Mouse (Mus musculus) liver (tissue): Measurements from ENCODE around the gene Nol7.

Source experiments
- DNase-seq: peaks from one replicate; pipeline ENCODE4 v3.0.0-alpha.2; 2020; ENCODE audit warnings: mixed read lengths

The Nol7 gene

DNA sequence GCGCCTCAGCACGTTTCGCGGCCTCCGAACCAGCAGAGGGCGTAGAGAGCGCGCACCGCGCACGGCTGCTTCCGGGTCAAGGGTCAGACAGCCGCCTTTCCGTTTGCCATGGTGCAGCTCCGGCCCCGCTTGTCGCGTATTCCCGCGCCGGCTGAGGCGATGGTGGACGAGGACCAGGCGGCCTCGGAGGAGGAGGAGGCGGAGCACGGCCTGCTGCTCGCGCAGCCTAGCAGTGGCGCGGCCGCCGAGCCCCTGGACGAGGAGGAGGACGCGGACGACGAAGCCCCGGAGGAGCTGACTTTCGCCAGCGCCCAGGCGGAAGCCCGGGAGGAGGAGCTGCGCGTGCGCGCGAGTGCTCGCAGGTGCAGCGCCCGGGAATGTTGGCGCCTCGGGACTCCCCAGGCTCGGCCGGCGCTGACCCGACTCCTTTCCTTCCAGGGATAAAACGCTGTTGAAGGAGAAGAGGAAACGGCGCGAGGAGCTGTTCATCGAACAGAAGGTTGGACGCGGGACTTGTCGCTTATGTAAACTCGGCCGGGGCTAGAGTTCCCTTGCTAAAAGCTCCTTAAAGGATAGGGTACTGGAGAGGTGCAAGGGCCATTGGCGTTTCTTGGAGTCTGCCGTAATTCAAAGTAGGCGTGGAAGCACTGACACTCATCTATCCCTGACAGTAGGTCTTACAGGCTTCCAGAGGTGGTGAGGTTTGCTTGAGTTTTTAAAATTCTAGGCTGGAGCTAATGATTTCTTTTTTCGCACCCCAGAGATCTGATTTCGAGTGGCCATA is at the start of gene Nol7:
Nol7 (plus strand) TSS at position 94 of the 784 bp plus-strand sequence.
- DNase-seq: peak; percentile 94

DNA sequence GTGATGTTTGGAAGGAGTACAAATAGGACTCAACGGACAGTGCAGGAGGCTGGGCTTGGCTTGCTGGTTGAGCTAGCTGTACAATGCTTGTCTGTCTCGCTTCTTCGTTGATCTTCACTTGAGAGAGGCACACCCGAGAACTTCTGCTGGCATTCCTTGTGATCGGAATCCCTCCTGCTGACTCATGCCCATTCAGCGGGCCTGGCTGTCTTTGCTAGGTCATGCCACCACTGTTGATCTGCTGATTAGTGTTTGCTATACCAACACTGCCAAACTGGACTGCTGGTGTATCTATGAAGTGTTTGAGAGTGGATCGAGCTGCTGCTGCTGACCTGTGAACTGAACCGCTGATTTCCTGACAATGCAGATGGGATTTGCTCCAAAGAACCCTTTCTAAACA is 48.8 kb upstream of the Nol7 start:
- peak; percentile 11 for DNase-seq

DNA sequence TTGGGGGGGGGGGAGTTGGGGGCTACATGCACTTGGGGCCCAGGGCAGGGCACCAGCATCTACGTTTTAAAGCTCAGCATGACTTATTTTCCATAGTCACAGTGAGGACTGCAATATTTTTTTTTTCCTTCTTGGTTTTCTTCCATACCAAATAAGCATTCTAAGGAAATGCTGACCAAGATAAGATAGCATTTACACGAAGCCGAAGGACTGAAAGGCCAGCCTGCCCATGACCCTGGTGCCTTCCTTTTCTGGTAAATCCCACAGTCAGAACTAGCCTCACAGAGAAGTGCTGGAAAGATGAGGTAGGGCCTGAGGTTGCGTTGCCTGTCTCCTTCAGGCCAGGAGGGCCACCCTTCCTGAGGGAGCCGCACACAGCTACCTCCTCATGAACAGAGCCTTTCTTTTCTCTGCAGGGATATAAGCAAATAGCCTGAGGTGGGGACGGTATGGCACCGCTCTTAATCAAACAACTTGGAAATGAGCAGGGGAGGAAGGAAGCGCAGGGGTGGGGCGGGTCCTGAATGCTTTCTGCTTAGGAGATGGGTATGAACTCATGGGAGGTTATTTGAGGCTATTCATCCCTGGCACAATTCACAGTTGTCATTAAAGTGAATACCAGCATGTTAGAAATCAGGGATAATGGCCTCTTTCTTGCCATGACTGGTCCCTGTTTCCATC is 47.6 kb upstream of the Nol7 start:
- DNase-seq: no peak

DNA sequence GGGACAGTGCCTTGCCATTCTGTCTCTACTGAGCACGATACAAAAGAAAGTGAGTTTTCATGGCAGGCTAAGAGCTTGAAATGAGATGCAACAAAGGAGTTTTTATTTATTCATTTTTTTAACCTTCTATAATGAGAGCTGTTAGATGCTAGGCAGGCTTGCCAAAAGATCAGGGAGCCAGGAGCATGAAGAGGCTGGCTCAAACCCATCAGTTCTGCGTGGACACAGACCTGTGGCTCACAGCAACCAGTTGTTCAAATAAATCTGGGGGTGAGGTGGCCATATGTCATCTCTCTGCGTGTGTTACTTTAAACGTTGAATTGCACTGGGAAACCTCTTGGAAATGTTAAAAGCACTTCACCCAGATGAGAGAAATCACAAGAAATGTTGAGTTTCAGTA is 44.8 kb upstream of the Nol7 start:
- no peak for DNase-seq

DNA sequence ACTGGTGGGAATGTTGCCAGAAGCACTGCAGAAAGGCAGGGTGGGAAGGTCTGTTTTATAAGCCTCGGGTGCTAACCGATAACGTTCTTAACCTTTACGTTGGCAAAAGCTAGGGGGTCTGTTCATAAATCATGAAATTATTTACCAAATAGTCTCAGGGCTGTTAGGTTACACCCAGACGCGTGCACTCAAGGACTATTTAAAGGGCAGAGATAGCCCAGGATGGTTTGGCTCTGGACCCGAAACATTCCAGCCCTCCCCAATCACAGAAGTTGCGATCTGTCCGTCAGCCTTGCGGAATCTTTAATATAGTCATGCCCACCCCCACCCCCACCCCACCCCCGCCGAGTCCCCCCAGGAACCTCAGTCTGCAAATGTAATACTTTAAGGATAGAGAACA is 43.8 kb upstream of the Nol7 start:
- no peak for DNase-seq

DNA sequence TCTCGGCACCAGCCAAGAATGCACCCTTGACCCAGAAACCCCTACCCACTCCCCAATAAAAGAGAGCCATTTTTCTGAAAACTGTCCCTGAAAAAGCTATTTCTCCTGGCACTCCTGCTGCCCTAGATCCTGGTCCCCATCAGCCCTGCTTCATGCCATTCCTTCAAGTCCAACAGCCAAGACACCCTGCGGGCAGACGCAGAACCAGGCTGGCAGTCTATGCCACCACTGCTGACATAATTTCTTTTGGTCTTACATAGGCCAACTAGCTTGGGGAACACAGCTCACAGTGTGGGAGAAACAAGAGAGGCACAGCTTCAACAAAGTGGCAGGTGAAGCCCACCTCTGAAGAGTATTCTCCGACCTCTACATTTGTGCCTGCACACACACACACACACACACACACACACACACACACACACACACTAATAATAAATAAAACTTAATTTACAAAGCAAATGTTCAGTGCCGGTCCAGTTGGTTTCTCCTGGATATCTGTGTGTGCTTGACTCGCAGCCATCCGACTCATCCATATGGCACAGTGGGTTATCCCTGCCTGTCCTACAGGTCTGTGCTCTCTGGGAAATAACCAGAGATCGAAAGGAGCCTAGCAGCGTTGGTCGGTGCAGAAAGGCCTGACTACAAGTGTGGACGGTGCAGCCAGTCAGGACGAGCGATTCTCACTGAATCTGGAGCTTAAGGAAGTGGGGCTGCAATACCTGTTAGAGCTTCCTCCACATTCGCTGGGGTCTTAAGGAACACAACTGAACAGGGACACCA is 41.7 kb upstream of the Nol7 start:
- no peak for DNase-seq

DNA sequence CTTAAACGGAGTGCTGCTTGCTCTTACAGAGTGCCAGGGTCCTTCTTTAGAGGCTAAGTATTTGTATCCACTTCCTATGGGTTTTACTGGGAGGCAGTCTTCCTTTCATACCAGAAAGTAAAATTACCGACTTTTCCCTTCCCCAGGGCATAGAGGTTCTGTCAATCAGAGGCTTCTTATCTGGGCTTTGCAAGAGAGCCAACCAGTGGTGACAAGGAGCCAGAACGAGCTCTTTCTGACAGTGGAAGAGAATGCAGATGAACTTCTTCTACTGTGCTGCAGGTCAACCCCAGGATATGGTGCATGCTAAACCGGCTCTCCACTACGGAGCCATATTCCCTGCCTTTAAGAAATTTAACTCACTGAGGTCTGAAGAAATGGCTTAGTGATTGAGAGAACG is 37.7 kb upstream of the Nol7 start:
- DNase-seq: no peak

DNA sequence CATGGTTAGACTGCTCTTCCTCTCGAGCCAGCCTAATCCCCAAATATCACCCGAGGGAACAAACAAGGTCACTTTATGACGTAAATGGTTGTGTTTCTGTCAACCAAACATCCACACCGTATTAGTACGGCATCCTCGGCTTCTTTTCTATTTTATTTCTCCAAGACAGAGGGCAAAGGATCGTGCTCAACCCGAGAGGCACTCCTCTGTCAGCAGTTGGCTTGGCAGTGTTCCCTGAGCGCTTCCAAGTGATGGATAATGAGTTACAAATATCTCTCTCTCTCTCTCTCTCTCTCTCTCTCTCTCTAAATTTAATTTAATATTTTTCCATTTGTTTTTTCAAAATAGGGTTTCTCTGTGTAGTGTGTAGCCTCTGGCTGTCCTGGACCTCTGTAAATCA is 35.8 kb upstream of the Nol7 start:
- no peak for DNase-seq

DNA sequence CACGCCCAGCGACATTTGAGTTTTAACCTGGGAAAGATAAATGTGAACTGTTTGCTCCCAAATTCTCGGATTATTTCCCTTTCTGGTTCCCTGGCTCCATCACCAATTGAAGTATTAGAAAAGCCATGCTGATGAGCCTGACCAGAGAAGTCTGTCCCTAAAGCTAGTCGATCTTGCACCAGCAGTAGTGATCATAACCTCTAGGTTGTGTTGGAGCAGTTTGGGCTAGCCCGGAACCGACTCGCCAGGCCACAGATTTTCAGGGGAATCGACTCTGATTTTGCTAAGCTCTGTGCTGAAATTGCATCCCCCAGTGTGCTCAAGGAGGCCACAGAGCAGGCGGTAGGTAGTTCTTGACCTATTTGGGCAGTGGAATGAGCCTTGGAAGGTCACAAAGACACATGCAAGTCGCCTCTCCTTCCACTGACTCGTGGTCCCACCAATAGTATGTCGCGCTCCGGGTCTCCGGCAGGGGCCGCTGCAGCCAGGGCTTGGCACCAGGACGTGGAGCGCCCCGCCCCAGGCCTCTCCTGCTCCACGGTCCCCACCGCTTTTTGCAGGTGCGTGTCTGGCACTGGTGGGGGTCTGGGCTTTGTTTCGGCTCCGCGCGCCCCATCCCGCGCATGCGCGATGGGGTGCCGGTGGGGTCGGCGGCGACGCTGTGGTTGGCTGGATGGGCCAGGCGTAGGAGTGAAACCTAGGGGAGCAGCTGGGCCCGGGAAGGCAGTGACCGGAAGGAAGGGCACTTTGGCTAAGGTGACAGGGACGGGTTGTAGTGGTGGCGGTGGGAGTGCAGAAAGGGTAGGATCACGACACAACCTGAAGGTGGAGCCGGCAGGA is 33.0 kb upstream of the Nol7 start, which contains the start of gene Sirt5:
Sirt5 (plus strand) TSS at position 512 of the 840 bp plus-strand sequence.
- DNase-seq: peak; percentile 86

DNA sequence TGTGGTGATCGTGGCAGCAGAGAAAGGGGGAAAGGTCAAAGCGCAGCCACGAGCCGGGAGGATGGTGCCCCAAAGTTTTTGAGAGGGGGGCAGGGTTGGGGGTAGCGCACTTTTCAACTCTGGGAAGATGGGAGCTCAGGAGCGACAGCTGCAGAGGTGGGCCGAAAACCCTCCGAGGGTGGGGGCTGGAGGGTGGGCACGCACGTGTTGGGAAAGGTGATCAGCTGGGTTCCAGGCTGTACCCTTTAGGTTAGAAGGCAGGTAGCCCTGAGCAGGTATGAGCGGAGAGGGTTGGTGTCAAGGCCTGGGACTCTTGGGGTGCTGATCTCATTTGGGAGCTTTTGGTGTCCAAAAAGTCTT is 32.4 kb upstream of the Nol7 start:
- no peak for DNase-seq

DNA sequence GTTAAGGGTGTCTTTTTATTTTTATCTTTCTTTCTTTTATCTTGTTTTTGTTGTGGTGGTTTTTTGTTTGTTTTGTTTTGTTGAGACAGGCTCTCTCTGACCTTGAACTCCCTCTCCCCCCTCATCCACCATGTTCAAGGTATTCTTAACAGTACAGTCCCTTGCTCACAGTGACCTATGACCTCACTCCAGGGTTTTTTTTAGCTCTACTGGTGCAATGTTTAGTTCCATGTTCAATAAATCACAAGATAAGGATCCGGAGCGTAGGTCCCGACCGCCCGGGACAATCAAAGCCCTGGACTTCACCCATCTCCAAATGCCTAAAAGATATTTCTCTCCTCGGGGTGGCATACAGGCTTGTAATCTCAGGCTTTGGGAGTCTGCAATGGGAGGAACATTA is 28.1 kb upstream of the Nol7 start:
- DNase-seq: no peak

DNA sequence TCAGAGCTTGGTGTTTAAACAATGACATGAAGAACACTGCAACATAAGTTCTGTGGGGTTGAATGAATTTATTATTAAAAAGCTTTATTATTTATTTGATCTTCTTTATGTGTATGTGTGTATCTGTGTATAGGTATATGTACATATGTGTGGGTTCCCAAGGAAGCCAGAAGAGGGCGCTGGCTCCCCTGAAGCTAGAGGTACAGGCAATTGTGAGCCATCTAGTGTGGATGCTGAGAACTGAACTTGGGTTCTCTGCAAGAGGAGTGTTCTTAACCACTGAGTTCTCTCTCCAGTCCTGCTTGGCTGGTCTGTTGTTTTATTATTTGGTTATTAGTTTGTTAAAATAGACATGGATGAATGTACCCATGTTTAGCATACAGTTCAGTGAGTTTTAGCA is 25.3 kb upstream of the Nol7 start:
- no peak for DNase-seq

DNA sequence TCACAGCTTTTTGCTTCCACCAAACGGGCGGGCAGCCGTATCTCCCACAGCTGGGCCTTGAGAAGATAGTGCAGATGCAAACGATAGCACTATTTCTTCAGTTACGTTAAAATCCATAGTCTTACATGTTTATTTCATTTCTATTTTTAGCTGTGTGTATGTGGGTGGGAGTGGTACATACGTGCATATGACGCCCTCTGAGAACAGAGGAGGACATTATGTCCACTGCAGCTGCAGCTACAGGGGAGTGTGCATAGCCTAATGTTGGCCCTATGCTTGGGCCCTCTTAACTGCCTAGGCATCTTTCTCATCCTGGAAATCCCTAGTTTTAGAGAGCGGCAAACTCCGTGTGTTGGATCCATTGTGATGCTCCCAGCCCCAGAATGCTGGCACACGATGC is 24.0 kb upstream of the Nol7 start:
- no peak for DNase-seq

DNA sequence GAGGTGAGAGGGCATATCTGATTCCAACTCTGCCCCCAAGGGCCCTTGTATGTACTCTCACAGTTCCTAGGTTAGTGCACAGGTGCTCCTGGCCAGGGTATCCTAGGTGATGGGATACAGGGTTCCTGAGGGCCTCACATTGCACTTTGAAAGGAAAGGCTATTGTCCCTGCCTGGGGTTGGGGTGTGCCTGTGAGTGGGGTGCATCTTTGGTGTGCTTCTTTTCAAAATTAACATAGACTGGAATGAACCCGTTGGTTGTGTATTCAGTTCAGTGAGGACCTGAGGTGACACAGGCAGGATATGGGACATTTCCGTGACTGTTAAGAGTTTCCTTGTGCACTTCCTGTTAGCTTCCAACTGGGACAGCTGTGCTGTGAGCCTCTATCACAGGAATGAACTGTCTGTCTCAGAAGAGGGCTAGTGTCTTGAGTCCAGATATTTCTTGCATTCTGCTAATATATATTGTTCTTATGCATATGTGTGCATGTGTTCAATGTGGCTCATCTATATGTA is 23.2 kb upstream of the Nol7 start:
- no peak for DNase-seq

DNA sequence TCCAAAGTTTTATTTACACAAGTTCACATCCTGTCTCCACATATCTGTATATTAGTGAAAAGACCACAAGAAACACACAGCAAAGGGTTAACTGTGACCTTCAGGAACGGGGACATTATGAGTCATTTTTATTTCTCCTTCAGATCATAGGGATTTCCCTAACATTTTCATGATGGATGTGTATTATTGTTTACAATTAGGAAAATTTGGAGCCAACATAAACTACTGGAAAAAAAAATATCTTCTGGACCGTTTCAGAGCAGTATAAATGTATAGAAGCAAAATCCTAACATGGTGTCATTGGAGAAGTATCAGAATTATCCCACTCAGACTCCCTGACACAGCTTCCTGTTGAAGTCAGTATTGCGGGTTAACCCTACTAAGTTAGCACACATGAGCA is 18.2 kb upstream of the Nol7 start:
- no peak for DNase-seq

DNA sequence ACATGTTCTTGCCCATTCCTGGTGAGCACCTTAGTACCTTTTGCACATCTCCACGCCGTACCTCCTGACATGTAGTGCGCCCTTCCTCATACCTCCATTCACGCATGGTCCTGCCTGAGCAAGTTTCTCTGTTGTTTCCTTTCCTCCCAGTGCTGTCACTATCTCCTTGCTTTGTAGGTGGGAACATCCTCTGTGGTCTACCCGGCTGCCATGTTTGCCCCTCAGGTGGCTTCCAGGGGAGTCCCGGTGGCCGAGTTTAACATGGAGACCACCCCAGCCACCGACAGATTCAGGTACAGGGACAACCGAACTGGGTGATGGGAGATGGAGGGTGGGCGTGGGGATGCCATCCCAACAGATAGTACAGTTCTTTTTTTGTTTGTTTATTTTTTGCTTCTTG is 12.9 kb upstream of the Nol7 start:
- DNase-seq: no peak

DNA sequence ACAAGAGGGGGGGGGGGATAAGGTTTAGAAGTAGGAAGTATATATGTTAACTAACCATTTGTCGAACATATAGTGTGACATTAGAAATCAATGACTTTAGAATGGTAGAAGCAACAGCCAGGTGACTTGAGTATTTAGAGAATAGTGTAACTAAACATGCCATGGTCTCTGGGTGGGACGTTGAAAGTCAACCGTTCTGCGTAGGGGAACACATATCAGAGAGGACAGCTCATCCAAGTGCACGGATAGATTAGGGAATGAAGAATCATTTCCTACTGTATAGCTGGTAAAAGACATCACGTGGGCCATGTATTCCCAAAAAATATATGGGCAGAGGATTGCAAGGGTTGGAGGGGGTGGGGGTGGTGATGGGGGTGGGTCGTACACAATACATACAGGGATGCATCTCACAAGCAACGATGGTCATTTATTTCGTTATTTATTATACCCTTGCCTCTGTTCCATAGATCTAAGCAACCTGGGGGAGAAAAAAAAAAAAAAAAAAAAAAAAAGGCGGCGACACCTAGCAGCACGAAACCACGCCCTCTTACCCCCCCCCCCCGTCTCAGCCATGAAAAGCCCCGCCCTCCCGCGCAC is 392 bp upstream of the Nol7 start:
- no peak for DNase-seq

DNA sequence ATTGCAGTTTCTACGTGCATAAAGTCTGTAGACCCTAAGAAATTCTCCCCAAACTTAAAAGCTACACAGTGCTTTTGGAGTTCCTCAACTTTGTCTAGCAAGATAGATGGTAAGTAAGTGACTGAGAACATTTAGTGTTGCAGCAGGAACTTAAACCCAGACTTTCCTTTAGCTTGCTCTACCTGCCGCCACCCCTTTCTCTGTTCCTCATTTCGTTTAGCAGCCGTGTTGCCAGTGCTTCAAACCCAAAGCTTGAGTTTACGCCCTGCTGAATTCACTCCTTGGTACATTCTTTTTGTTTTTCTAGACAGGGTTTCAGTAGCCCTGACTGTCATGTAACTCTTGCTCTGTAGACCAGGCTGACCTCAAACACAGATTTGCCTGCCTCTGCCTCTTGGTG is 1.4 kb downstream of the Nol7 start:
- no peak for DNase-seq

DNA sequence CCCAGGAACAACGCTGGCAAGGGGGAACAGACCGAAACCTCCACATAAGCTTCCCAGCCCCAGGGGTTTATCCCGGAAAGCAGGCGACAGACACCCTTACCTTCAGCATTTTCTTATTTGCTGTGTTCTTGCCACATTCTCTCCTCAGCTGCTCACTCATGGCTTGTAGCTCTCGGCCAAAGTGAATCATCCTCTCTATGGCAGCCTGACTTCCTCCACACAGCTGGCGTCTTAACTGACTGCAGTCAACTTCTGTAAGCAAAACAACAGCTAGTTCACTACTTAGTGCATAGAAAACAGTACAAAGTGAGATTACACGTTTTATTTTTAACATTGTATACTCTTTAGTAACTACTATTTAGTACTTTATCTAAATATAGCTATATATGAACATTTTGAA is 14.1 kb downstream of the Nol7 start:
- no peak for DNase-seq

DNA sequence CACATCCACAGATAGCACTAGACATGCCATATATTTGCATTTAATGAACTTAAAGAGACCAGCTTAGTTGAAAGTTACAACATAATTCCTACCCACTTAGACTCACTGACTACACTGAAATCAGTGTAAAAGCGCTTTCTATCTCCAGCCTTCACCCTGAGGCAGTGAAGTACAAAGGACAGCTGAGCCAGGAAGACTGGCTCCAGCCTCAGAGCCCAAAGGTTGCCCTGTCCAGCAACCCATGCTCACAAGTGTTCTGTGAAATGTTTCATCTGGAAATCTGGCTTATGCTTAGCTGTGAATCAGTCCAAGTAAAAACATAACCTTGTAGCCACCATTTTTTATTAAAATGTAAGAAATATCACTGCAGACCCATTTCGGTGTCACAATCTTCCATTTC is 15.4 kb downstream of the Nol7 start:
- no peak for DNase-seq

DNA sequence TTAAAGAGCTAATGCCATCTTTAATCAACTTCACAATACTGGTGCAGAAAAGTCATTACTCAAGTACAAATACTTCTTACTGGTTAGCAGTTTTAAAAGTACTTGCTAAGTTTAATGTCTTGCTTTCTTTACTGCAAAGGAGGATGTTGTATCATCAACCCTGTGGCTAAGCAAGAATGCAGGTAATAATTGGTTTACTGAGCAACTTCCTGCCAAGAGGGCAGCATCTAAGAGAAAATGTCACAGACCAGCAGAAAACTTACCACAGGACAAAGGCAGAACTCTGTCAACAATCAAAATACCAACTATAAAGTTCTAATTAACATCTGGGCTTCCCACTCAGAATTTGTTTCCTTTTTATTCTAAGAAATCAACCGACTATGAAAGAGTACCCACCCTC is 17.1 kb downstream of the Nol7 start:
- no peak for DNase-seq

DNA sequence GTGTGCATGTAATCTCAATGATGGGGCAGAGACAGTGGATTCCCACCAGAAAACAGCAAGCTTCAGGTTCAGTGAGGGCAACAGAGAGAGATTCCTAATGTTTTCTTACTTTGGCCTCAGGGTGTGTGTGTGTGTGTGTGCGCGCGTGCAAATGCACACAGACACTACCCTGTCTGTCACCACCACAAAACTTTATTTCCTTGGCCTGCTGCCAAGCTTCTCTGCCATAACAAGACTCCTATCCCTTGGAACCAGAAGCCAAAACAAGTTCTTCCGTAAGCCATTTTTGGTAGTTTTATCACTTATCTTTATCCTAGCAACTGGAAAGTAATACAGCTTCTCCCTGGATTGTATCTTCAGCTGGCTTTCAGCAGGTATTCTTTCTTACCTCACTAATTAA is 30.2 kb downstream of the Nol7 start:
- DNase-seq: no peak
